Mouse (Mus musculus) G1E (cell line): Measurements from ENCODE around the gene Ap3d1. TPM values are rescaled to one million over a fixed set of nuclear protein-coding genes. Genes with fewer than 3 reads are reported as not detected.

Experiments
- ATAC-seq: 2 replicates; pipeline ENCODE4 v1.8.0; 2016; ENCODE audit warnings: mild to moderate bottlenecking; ENCODE audit not compliant: insufficient number of reproducible peaks, poor library complexity, low FRiP score, severe bottlenecking; ENCODE audit errors: extremely low read depth
- DNase-seq: peaks from one replicate; pipeline ENCODE4 v3.0.0; 2012; ENCODE audit warnings: low spot score
- H3K27me3 ChIP-seq: 2 replicates; pipeline ENCODE4 v1.6.1; 2012; ENCODE audit warnings: mild to moderate bottlenecking, low read length, inconsistent platforms; ENCODE audit not compliant: insufficient read depth
- H3K36me3 ChIP-seq: replicated peaks from 2 replicates; pipeline ENCODE3; 2012; ENCODE audit warnings: mild to moderate bottlenecking, inconsistent platforms
- H3K4me1 ChIP-seq: 2 replicates; pipeline ENCODE4 v1.6.1; 2012; ENCODE audit warnings: low read depth, low read length, inconsistent platforms, mixed read lengths; ENCODE audit not compliant: insufficient read depth
- H3K4me3 ChIP-seq: 2 replicates; pipeline ENCODE4 v1.5.1; 2012; ENCODE audit warnings: low read depth, mild to moderate bottlenecking, inconsistent platforms, low read length, moderate library complexity, mixed read lengths
- H3K9me3 ChIP-seq: replicated peaks from 2 replicates; pipeline ENCODE4 v1.6.1; 2012; ENCODE audit warnings: inconsistent platforms
- CTCF ChIP-seq: IDR thresholded peaks from 2 replicates; pipeline ENCODE4 v1.5.1; 2012; ENCODE audit warnings: low read depth, low read length, inconsistent platforms, mixed read lengths
- GATA1 ChIP-seq: IDR thresholded peaks from 2 replicates; pipeline ENCODE4 v1.6.1; 2012; ENCODE audit warnings: borderline replicate concordance, low read length, inconsistent platforms, mixed read lengths
- GATA2 ChIP-seq: IDR thresholded peaks from 2 replicates; pipeline ENCODE4 v1.6.1; 2012; ENCODE audit warnings: low read depth, low read length, inconsistent platforms, borderline replicate concordance
- POLR2AphosphoS5 ChIP-seq: IDR thresholded peaks from 2 replicates; pipeline ENCODE4 v1.6.1; 2012; ENCODE audit warnings: low read depth, low read length, inconsistent platforms; ENCODE audit not compliant: insufficient replicate concordance
- TAL1 ChIP-seq: conservative IDR thresholded peaks from 2 replicates; pipeline ENCODE4 v1.6.1; 2012; ENCODE audit warnings: low read depth, low read length, inconsistent platforms, mixed read lengths
- polyA plus RNA-seq: library from polyadenylated mRNA; stranded (reverse); fragments of >175 nt; gene quantifications from 2 replicates; pipeline ENCODE4 v1.2.3, GENCODE M21; 2012
- total RNA-seq, 2 experiments: library from RNA; stranded (forward) in 1 of 2; stranded (reverse) in 1 of 2; fragments of 200-1000 nt in 1 of 2; fragments of >200 nt in 1 of 2; fragmentation: Nextera tagmentation in 1 of 2; gene quantifications; 2 replicates each; pipeline ENCODE4 v1.2.3; 2014 to 2017

Ap3d1 gene
- total and polyA plus RNA-seq, 3 experiments, result 39.4 to 133 (median 72.3) TPM

- H3K27me3 ChIP-seq, result no peaks in the 10 kb centered on the region
- DNase-seq (peak; percentile 84), ATAC-seq (peak; percentile 35; the same call in 1 of the 2 replicates)
- H3K9me3 ChIP-seq, result no peaks in the 10 kb centered on the region
- peak overlapping the region; percentile 75 for H3K4me3 ChIP-seq
- H3K4me1 ChIP-seq, result peaks cover 72% of the 10 kb centered on the region
- H3K36me3 ChIP-seq, result peaks cover 63% of the 10 kb centered on the region
- TF ChIP-seq POLR2AphosphoS5 (no peak), CTCF (no peak), GATA1 (no peak), GATA2 (no peak), TAL1 (no peak)
Measured at GRCm38 (mm10) chr10:80702536-80703390, 39.3 kb downstream of the Ap3d1 start.

GRCm38 (mm10) chr10:80701721-80702535, 40.1 kb downstream of the Ap3d1 start, which contains the start of the genes Mob3a and Izumo4:
Gene Mob3a (minus strand): TSS chr10:80701977.
Gene Izumo4 (plus strand): TSS chr10:80702184.
- peaks cover 77% of the 10 kb centered on the region for H3K4me1 ChIP-seq
- ATAC-seq (peak; percentile 75), DNase-seq (peak; percentile 95)
- H3K36me3 ChIP-seq, result peaks cover 59% of the 10 kb centered on the region
- no peaks in the 10 kb centered on the region for H3K27me3 ChIP-seq
- TF ChIP-seq GATA2 (no peak), POLR2AphosphoS5 (no peak), TAL1 (no peak), GATA1 (no peak), CTCF (no peak)
- no peaks in the 10 kb centered on the region for H3K9me3 ChIP-seq
- H3K4me3 ChIP-seq, result peak within 1 kb of the TSS; percentile 75

- peaks cover 59% of the 10 kb centered on the region for H3K36me3 ChIP-seq
- peak overlapping the region; percentile 75 for H3K4me3 ChIP-seq
- DNase-seq (no peak), ATAC-seq (no peak)
- no peaks in the 10 kb centered on the region for H3K27me3 ChIP-seq
- H3K4me1 ChIP-seq, result peaks cover 86% of the 10 kb centered on the region
- H3K9me3 ChIP-seq, result no peaks in the 10 kb centered on the region
- no peak for TF ChIP-seq GATA1
- TF ChIP-seq GATA2, result no peak
- TF ChIP-seq CTCF, result no peak
- TF ChIP-seq TAL1, result no peak
- no peak for TF ChIP-seq POLR2AphosphoS5
Measured at GRCm38 (mm10) chr10:80700732-80701131, 41.3 kb downstream of the Ap3d1 start.

- Histone ChIP-seq H3K36me3 (peaks cover 57% of the 10 kb centered on the region), H3K27me3 (no peaks in the 10 kb centered on the region), H3K4me3 (peak overlapping the region; percentile 75), H3K9me3 (no peaks in the 10 kb centered on the region), H3K4me1 (peaks cover 86% of the 10 kb centered on the region)
- TF ChIP-seq TAL1, result no peak
- TF ChIP-seq POLR2AphosphoS5, result no peak
- TF ChIP-seq GATA2, result no peak
- no peak for TF ChIP-seq CTCF
- TF ChIP-seq GATA1, result no peak
- ATAC-seq, result no peak
- DNase-seq, result no peak
Measured at GRCm38 (mm10) chr10:80700038-80700504, 42.0 kb downstream of the Ap3d1 start.

- ATAC-seq (no peak), DNase-seq (no peak)
- Histone ChIP-seq H3K4me1 (peaks cover 87% of the 10 kb centered on the region), H3K36me3 (peaks cover 57% of the 10 kb centered on the region), H3K4me3 (peak overlapping the region; percentile 64; the same call in 1 of the 2 replicates), H3K9me3 (no peaks in the 10 kb centered on the region), H3K27me3 (no peaks in the 10 kb centered on the region)
- no peak for TF ChIP-seq GATA1
Measured at GRCm38 (mm10) chr10:80698605-80699004, 43.5 kb downstream of the Ap3d1 start.

- Histone ChIP-seq H3K4me3 (peak overlapping the region; percentile 64; the same call in 1 of the 2 replicates), H3K9me3 (no peaks in the 10 kb centered on the region), H3K36me3 (peaks cover 63% of the 10 kb centered on the region), H3K27me3 (no peaks in the 10 kb centered on the region), H3K4me1 (peaks cover 87% of the 10 kb centered on the region)
- DNase-seq (peak; percentile 72), ATAC-seq (peak; percentile 52)
- TF ChIP-seq POLR2AphosphoS5, result no peak
- no peak for TF ChIP-seq GATA2
- TF ChIP-seq CTCF, result no peak
- TF ChIP-seq GATA1, result no peak
- TF ChIP-seq TAL1, result peak; percentile 100
Measured at GRCm38 (mm10) chr10:80697812-80698211, 44.3 kb downstream of the Ap3d1 start.
